Mouse (Mus musculus): ENCODE results near the gene Tac2. TPM values are rescaled to one million over a fixed set of nuclear protein-coding genes. Genes with fewer than 3 reads are reported as not detected.

The Tac2 gene
- total RNA-seq, 2 experiments from 2014 or later = not detected

GRCm38 (mm10) chr10:127725136-127725535 is 858 bp downstream of the Tac2 start:
- DNase-seq = no peak

GRCm38 (mm10) chr10:127728437-127728836 is 4.2 kb downstream of the Tac2 start:
- DNase-seq = no peak

DNA sequence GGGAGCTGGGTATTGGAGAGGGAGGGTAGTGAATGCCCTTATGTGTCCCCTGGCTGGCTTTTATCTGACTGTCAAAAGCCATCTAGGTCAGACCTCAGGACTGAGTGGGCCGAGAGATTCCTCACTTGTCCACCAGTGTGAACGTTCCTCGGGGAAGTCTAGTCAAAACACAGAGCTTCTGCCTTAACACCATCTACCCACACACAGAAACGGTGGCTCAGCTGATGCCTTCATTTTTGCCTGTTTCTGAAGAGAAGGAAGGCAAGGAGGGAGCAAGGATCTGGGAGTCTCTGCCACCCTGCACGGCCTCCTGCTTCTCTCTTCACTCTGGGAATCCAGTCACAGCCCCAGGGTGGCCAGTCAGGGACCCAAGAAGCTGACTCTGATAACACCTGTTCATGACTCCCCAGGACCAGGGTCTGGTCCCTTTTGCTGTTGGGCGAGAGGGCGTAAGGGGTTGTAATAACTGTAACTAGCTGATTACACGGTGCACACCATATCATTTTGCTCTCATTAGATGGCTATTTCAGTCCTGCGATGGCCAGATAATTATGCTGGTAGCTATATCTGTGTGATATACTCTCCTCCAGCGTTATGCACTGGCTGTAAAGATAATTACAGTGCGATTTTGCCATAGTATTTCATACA is 6.1 kb downstream of the Tac2 start:
- DNase-seq = no peak

GRCm38 (mm10) chr10:127730933-127731310 is 6.6 kb downstream of the Tac2 start:
- no peak for DNase-seq

DNA sequence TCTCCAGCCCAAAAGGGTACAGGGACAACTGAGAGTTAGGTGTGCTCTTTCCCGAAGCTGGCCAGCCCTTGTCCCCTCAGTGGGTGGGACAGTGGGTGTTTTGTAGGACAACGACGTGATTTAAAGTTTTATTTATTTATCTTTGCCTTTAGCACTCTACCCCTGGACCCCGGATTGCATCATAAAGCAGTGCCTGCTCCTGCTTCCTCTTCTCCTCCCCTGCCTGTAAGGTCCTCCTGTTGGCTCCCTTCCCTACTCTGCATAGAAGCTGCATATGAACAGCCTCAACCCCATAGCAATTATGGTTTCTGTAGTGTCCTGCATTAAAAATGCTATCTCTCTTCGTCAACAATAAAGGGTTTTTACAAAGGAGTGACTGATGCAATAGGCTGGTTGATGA is 7.1 kb downstream of the Tac2 start:
- DNase-seq = no peak

DNA sequence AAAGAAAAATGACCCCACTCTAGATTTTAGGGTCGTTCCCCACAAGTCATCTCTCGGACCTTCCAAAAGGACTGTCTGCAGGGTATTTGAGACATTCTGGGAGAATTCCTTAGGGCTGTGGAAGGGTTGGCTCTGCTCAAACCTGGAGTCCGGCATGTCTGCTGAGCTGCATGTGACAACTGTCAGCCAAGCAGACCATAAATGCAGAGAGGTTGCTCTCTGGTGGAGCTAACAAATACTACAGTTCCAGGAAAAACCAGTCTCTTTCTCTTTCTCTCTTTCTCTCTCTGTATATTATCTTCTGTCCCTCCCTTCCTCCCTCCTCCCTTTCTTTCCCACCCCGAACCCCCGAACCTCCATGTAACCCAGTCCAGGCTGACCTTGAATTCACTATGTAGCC is 10.2 kb downstream of the Tac2 start:
- DNase-seq = no peak

DNA sequence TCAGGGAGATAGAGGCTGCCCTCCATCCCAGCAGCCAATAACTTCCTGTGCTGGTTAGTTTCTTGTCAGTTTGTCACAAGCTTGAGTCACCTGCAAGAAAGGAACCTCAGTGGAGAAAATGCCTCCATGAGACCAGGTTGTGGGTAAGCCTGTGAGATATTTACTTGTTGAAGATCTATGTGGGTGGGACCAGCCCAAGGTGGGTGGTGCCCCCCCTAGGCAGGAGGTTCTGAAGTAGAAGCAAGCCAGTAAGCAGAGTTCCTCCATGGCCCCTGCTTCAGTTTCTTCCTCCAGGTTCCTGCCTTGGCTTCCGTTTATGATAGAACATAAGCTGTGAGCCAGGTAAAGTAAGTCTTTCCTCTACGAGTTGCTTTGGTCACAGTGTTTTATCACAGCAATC is 12.0 kb downstream of the Tac2 start:
- DNase-seq = no peak

GRCm38 (mm10) chr10:127736916-127737315 is 12.6 kb downstream of the Tac2 start:
- no peak for DNase-seq

DNA sequence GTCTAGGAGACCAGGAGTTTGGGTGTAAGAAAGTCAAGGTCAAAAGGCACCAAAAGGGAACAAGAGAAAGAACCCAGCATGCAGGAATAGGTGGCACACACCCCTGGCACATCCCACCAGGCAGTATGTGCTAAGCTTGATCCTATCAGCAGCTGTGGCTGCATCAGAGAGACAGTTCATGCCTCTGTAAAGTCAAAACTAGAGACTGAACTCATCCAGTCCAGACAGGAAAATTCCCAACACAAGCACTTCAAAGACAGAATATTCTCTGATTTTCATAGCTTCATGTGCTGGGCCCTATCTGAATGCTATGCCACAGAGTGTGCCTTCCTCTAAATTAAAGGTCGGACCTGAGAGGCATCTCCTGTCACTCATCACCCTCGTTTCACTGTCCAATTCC is 13.3 kb downstream of the Tac2 start:
- DNase-seq = no peak

GRCm38 (mm10) chr10:127738151-127738882 is 14.0 kb downstream of the Tac2 start:
- DNase-seq = peak; percentile 49 to 67

GRCm38 (mm10) chr10:127739083-127739660 is 14.9 kb downstream of the Tac2 start, which contains the start of gene Zbtb39:
Gene Zbtb39, plus strand, starts transcription at chr10:127739538.
- DNase-seq = peak; percentile 82 to 84

- peak in 1 of 2 experiments; percentile 48 for DNase-seq
These were observed 15.4 kb downstream of the Tac2 start for GRCm38 (mm10) chr10:127739661-127740161.

DNA sequence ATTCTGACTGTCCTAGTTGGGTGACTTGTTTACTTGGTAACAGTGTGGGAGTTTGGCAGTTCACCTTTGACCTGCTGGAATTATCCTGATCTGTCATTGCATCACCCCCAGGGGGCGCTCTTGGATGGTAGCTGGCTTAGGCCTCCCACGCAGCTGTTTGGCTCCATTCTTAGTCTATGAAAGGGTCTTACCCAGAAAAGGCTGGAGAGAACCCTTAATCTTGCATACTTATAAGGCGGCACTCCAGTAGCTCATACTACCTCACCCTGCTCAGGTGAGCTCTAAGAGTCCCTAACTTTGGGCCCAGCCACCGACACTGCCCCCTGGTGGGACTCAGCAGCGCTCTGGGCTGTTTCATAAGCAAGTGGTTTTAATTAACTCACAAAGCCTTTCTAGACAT is 20.4 kb downstream of the Tac2 start:
- DNase-seq = peak in 1 of 2 experiments; percentile 67

- no peak for DNase-seq
These were observed 21.6 kb downstream of the Tac2 start for GRCm38 (mm10) chr10:127745886-127746285.

GRCm38 (mm10) chr10:127747254-127747653 is 23.0 kb downstream of the Tac2 start:
- DNase-seq = no peak

- DNase-seq = peak; percentile 66 to 85
These were observed 24.8 kb downstream of the Tac2 start for GRCm38 (mm10) chr10:127748847-127749612.

DNA sequence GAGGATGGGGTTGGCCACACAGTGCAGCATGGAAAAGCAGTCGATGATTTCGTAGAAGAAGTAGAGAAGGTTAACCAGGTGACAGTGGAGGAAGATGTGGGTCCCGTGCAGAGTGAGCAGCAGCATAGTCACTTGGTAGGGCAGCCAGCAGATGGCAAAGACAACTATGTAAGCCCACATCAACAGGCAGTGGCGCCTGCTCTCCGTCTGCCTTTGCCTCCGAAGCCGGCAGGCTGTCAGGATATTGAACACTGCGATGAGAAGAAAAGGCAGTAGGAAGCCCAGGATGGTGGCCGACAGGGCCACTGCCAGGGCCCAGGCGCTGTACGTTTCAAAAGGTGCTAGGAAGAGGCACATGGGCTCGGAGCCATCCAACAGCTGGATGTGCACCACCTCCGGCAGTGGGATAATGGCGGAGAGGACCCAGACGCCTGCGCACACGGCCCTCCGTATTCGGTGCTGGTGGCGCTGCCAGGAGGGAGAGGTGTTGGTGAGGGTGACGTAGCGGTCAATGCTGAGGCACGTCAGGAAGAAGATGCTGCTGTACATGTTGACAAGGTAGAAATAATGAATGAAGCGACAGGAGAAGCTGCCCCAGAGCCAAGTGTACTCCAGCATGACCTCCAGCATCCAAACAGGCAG is 26.0 kb downstream of the Tac2 start:
- DNase-seq = peak; percentile 42 to 47

- DNase-seq = peak; percentile 49 to 79
These were observed 27.3 kb downstream of the Tac2 start, which contains the start of gene Gpr182 for GRCm38 (mm10) chr10:127751548-127751947. Gene Gpr182, minus strand, starts transcription at chr10:127751732.

DNA sequence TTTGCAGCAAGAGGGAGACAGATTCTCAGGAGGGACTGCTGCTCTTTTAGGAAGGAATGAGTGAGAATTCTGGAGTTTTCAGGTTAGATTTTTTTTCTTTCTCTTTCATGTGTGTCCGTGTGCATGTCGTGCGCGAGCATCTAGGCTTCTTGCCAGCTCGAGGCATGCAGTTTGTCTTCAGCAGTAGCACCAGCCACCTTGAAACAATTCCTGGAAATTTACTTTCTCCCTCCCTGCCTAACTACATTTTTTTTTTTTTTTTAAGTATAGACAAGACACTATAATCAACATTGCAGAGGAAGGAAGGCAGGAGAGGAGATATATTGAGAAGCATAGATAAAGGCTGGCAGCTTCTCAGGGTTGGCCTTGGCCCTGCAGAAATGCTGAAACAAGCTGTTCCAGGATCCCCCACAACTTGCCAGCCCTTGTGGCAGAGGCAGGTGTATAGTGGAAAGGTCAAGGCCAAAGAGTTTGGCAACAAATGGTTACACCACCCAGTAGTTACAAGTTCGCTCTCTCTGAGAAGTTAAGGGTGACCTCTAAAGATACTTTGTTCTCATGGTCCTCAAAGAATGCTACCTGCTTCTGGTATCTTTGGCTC is 30.4 kb downstream of the Tac2 start:
- peak; percentile 45 to 54 for DNase-seq

DNA sequence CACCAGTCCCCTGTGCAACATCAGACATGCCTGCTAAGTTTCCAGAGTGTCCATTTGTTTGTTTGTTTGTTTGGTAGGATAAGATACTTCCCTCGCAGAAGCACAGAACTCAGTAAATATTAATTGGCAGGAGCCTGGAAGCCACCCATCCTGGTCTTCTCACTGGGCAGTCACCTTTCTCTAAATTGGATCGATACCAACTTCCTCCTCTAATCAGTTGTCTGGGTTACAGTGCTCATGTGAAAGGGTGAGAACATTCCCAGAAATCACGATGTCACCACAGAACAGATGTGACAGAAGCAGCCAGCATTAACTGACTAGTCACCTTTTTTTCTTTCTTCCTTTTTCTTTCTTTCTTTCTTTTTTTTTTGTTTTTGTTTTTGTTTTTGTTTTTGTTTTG is 31.0 kb downstream of the Tac2 start:
- peak; percentile 37 to 57 for DNase-seq

- peak; percentile 68 to 79 for DNase-seq
These were observed 31.6 kb downstream of the Tac2 start for GRCm38 (mm10) chr10:127755770-127756468.
